Mouse (Mus musculus) natural killer cell, adult 2 months (primary cell): Measurements from ENCODE around the gene Tnxb.
"Not testable (repeated sequence)": the region's sequence is repeated elsewhere in the genome, so short reads cannot be mapped to it uniquely, and the experiment has no call there.

Experiments
- DNase-seq, 2 experiments: peaks; one replicate each; pipeline ENCODE4 v3.0.0; 2022; ENCODE audit warnings: low spot score in 2 of 2

Tnxb gene

GRCm38 (mm10) chr17:34683686-34684220 lies 13.4 kb downstream of the Tnxb start:
- no peak for DNase-seq

GRCm38 (mm10) chr17:34684253-34684893 lies 14.0 kb downstream of the Tnxb start:
- no peak for DNase-seq

- peak; percentile 30 to 64 for DNase-seq
Measured at GRCm38 (mm10) chr17:34685120-34686110, 15.1 kb downstream of the Tnxb start.

- DNase-seq: no peak
Measured at GRCm38 (mm10) chr17:34688889-34689288, 18.6 kb downstream of the Tnxb start.

GRCm38 (mm10) chr17:34690458-34690857 lies 20.1 kb downstream of the Tnxb start:
- DNase-seq: no peak

- no peak for DNase-seq
Measured at GRCm38 (mm10) chr17:34692906-34693305, 22.6 kb downstream of the Tnxb start.

- no peak for DNase-seq
Measured at GRCm38 (mm10) chr17:34699575-34700408, 29.5 kb downstream of the Tnxb start.

- no peak for DNase-seq
Measured at GRCm38 (mm10) chr17:34700671-34701071, 30.3 kb downstream of the Tnxb start.

- DNase-seq: not testable (repeated sequence)
Measured at GRCm38 (mm10) chr17:34706476-34706875, 36.1 kb downstream of the Tnxb start.

GRCm38 (mm10) chr17:34712951-34713350 lies 42.6 kb downstream of the Tnxb start:
- peak in 1 of 2 experiments; percentile 28 for DNase-seq

GRCm38 (mm10) chr17:34714181-34714907 lies 44.0 kb downstream of the Tnxb start:
- not testable (repeated sequence) for DNase-seq

- not testable (repeated sequence) for DNase-seq
Measured at GRCm38 (mm10) chr17:34714908-34715445, 44.6 kb downstream of the Tnxb start.

- DNase-seq: not testable (repeated sequence)
Measured at GRCm38 (mm10) chr17:34715451-34715850, 45.1 kb downstream of the Tnxb start.

GRCm38 (mm10) chr17:34716247-34716646 lies 45.9 kb downstream of the Tnxb start:
- DNase-seq: no peak

- DNase-seq: no peak
Measured at GRCm38 (mm10) chr17:34717401-34717800, 47.1 kb downstream of the Tnxb start.

GRCm38 (mm10) chr17:34719886-34720285 lies 49.6 kb downstream of the Tnxb start:
- not testable (repeated sequence) for DNase-seq

- DNase-seq: not testable (repeated sequence)
Measured at GRCm38 (mm10) chr17:34722238-34722637, 51.9 kb downstream of the Tnxb start.

- DNase-seq: no peak
Measured at GRCm38 (mm10) chr17:34723066-34723465, 52.7 kb downstream of the Tnxb start.

- no peak for DNase-seq
Measured at GRCm38 (mm10) chr17:34727887-34728286, 57.6 kb downstream of the Tnxb start.

GRCm38 (mm10) chr17:34729155-34729554 lies 58.8 kb downstream of the Tnxb start:
- DNase-seq: not testable (repeated sequence)
